Mouse (Mus musculus): Measurements from ENCODE around the gene B3galt2. TPM values are rescaled to one million over a fixed set of nuclear protein-coding genes. Genes with fewer than 3 reads are reported as not detected.

The B3galt2 gene
- polyA plus RNA-seq (2012; rRNA removed), result 8.7 and 9.7 TPM in 2 replicates

GRCm38 (mm10) chr1:143640650-143641407 is at the start of gene B3galt2:
TSS of gene B3galt2 (plus strand) at chr1:143640664.
- no peak for TF ChIP-seq CTCF (IDR thresholded peaks at IDR 0.05; ENCODE audit: extremely low read depth, insufficient read depth, low read length)
- peak; percentile 98 for TF ChIP-seq POLR2A (IDR thresholded peaks at IDR 0.05; ENCODE audit: extremely low read depth, insufficient read depth, low read length)
- no peaks in the 10 kb centered on the region for H3K4me1 ChIP-seq (ENCODE audit: control insufficient read depth, insufficient read depth, low read length)
- peak within 1 kb of the TSS; percentile 58 for H3K4me3 ChIP-seq (ENCODE audit: insufficient read depth, low read length)
- peak within 1 kb of the TSS; percentile 85 for H3K27ac ChIP-seq (ENCODE audit: insufficient read depth, low read length)

- Histone ChIP-seq H3K4me1 (ENCODE audit: control insufficient read depth, insufficient read depth, low read length) (no peaks in the 10 kb centered on the region), H3K4me3 (ENCODE audit: insufficient read depth, low read length) (no peak overlapping the region), H3K27ac (ENCODE audit: insufficient read depth, low read length) (no peak overlapping the region)
- TF ChIP-seq POLR2A (IDR thresholded peaks at IDR 0.05; ENCODE audit: extremely low read depth, insufficient read depth, low read length) (no peak), CTCF (IDR thresholded peaks at IDR 0.05; ENCODE audit: extremely low read depth, insufficient read depth, low read length) (no peak)
These were observed 43.6 kb upstream of the B3galt2 start for GRCm38 (mm10) chr1:143596864-143597263.

- Histone ChIP-seq H3K27ac (ENCODE audit: insufficient read depth, low read length) (no peak overlapping the region), H3K4me1 (ENCODE audit: control insufficient read depth, insufficient read depth, low read length) (no peaks in the 10 kb centered on the region), H3K4me3 (ENCODE audit: insufficient read depth, low read length) (no peak overlapping the region)
- TF ChIP-seq CTCF (IDR thresholded peaks at IDR 0.05; ENCODE audit: extremely low read depth, insufficient read depth, low read length), result no peak
- TF ChIP-seq POLR2A (IDR thresholded peaks at IDR 0.05; ENCODE audit: extremely low read depth, insufficient read depth, low read length), result no peak
These were observed 31.6 kb upstream of the B3galt2 start for GRCm38 (mm10) chr1:143608911-143609310.

- TF ChIP-seq POLR2A (IDR thresholded peaks at IDR 0.05; ENCODE audit: extremely low read depth, insufficient read depth, low read length) (no peak), CTCF (IDR thresholded peaks at IDR 0.05; ENCODE audit: extremely low read depth, insufficient read depth, low read length) (no peak)
- no peaks in the 10 kb centered on the region for H3K4me1 ChIP-seq (ENCODE audit: control insufficient read depth, insufficient read depth, low read length)
- H3K4me3 ChIP-seq (ENCODE audit: insufficient read depth, low read length), result no peak overlapping the region
- no peak overlapping the region for H3K27ac ChIP-seq (ENCODE audit: insufficient read depth, low read length)
These were observed 27.6 kb upstream of the B3galt2 start for GRCm38 (mm10) chr1:143612901-143613300.

- Histone ChIP-seq H3K4me3 (ENCODE audit: insufficient read depth, low read length) (no peak overlapping the region), H3K27ac (ENCODE audit: insufficient read depth, low read length) (no peak overlapping the region)
- TF ChIP-seq POLR2A (IDR thresholded peaks at IDR 0.05; ENCODE audit: extremely low read depth, insufficient read depth, low read length) (no peak), CTCF (IDR thresholded peaks at IDR 0.05; ENCODE audit: extremely low read depth, insufficient read depth, low read length) (no peak)
These were observed 20.7 kb upstream of the B3galt2 start for GRCm38 (mm10) chr1:143619760-143620159.

GRCm38 (mm10) chr1:143621930-143622329 is 18.5 kb upstream of the B3galt2 start:
- TF ChIP-seq CTCF (IDR thresholded peaks at IDR 0.05; ENCODE audit: extremely low read depth, insufficient read depth, low read length) (no peak), POLR2A (IDR thresholded peaks at IDR 0.05; ENCODE audit: extremely low read depth, insufficient read depth, low read length) (no peak)

More at GRCm38 (mm10) chr1:143619760-143620159, 20.7 kb upstream of the B3galt2 start:
- no peaks in the 10 kb centered on the region for H3K4me1 ChIP-seq (ENCODE audit: control insufficient read depth, insufficient read depth, low read length)

GRCm38 (mm10) chr1:143622634-143623033 is 17.8 kb upstream of the B3galt2 start:
- H3K4me3 ChIP-seq (ENCODE audit: insufficient read depth, low read length), result no peak overlapping the region
- no peaks in the 10 kb centered on the region for H3K4me1 ChIP-seq (ENCODE audit: control insufficient read depth, insufficient read depth, low read length)
- TF ChIP-seq CTCF (IDR thresholded peaks at IDR 0.05; ENCODE audit: extremely low read depth, insufficient read depth, low read length), result no peak
- TF ChIP-seq POLR2A (IDR thresholded peaks at IDR 0.05; ENCODE audit: extremely low read depth, insufficient read depth, low read length), result no peak
- H3K27ac ChIP-seq (ENCODE audit: insufficient read depth, low read length), result no peak overlapping the region

More at GRCm38 (mm10) chr1:143621930-143622329, 18.5 kb upstream of the B3galt2 start:
- Histone ChIP-seq H3K4me1 (ENCODE audit: control insufficient read depth, insufficient read depth, low read length) (no peaks in the 10 kb centered on the region), H3K27ac (ENCODE audit: insufficient read depth, low read length) (no peak overlapping the region), H3K4me3 (ENCODE audit: insufficient read depth, low read length) (no peak overlapping the region)

- H3K4me1 ChIP-seq (ENCODE audit: control insufficient read depth, insufficient read depth, low read length), result no peaks in the 10 kb centered on the region; the same call in 1 of the 2 replicates
- H3K27ac ChIP-seq (ENCODE audit: insufficient read depth, low read length), result no peak overlapping the region
- H3K4me3 ChIP-seq (ENCODE audit: insufficient read depth, low read length), result no peak overlapping the region
- TF ChIP-seq POLR2A (IDR thresholded peaks at IDR 0.05; ENCODE audit: extremely low read depth, insufficient read depth, low read length), result no peak
- TF ChIP-seq CTCF (IDR thresholded peaks at IDR 0.05; ENCODE audit: extremely low read depth, insufficient read depth, low read length), result no peak
These were observed 9.1 kb upstream of the B3galt2 start for GRCm38 (mm10) chr1:143631337-143631736.

- no peaks in the 10 kb centered on the region; the same call in 1 of the 2 replicates for H3K4me1 ChIP-seq (ENCODE audit: control insufficient read depth, insufficient read depth, low read length)
- TF ChIP-seq POLR2A (IDR thresholded peaks at IDR 0.05; ENCODE audit: extremely low read depth, insufficient read depth, low read length), result no peak
- no peak overlapping the region for H3K4me3 ChIP-seq (ENCODE audit: insufficient read depth, low read length)
- no peak overlapping the region for H3K27ac ChIP-seq (ENCODE audit: insufficient read depth, low read length)
These were observed 8.1 kb upstream of the B3galt2 start for GRCm38 (mm10) chr1:143632361-143632760.

Measured in cortical plate, adult 2 months (tissue).